ENCODE assay signal across 7 mouse cellular contexts in genomic region chr3:32067004-32067935, GRCm38 (mm10).
A peak's percentile ranks its signal among the peaks of the same experiment; 100 is the strongest.
DNase-seq lines count a peak whose midpoint lies in the region; ATAC-seq and TF ChIP-seq lines count a peak whose summit lies in the region.

No protein-coding gene starts in this region.

- H3K4me1 ChIP-seq in CH12.LX (ENCODE audit: control insufficient read depth in 1 of 2, insufficient read depth in 2 of 2) = peaks cover 4 to 35% of the 10 kb centered on the region in 2 experiments
- peaks cover 6% of the 10 kb centered on the region; the same call in 1 of the 2 replicates for H3K4me1 ChIP-seq in forebrain, embryonic 14.5 days (ENCODE audit: control insufficient read depth, insufficient read depth, low read length)
- H3K4me1 ChIP-seq in liver, embryonic 16.5 days (ENCODE audit: control insufficient read depth, low read depth, low read length) = no peaks in the 10 kb centered on the region

- H3K27me3 ChIP-seq in CH12.LX (replicated peaks) = no peaks in the 10 kb centered on the region
- H3K27me3 ChIP-seq in forebrain, embryonic 14.5 days (replicated peaks; ENCODE audit: control insufficient read depth, insufficient read depth, low read length) = no peaks in the 10 kb centered on the region
- no peaks in the 10 kb centered on the region for H3K27me3 ChIP-seq in liver, embryonic 16.5 days (ENCODE audit: control insufficient read depth, insufficient read depth, low read depth, low read length)

- peak; percentile 79 for ATAC-seq in forebrain, embryonic 14.5 days
- peak; percentile 61; the same call in 1 of the 2 replicates for ATAC-seq in liver, embryonic 16.5 days (ENCODE audit: low read depth)
- ATAC-seq in megakaryocyte progenitor cell, adult 5-6 weeks (replicated peaks; ENCODE audit: poor library complexity) = no peak

- H3K9ac ChIP-seq in CH12.LX (ENCODE audit: insufficient read depth, low read depth) = no peak overlapping the region
- H3K9ac ChIP-seq in forebrain, embryonic 14.5 days (ENCODE audit: low read length) = no peak overlapping the region
- H3K9ac ChIP-seq in liver, embryonic 16.5 days (ENCODE audit: low read depth, low read length) = no peak overlapping the region

- 28% methylated on average over 9 of the region's 9 CpGs for WGBS in forebrain, embryonic 14.5 days
- 52% methylated on average over 9 of the region's 9 CpGs for WGBS in liver, embryonic 16.5 days (ENCODE audit: insufficient replicate concordance)

- H3K9me3 ChIP-seq in CH12.LX (replicated peaks; ENCODE audit: low read length) = no peaks in the 10 kb centered on the region
- no peaks in the 10 kb centered on the region for H3K9me3 ChIP-seq in forebrain, embryonic 14.5 days (replicated peaks; ENCODE audit: control insufficient read depth, low read length)
- no peaks in the 10 kb centered on the region for H3K9me3 ChIP-seq in liver, embryonic 16.5 days (replicated peaks; ENCODE audit: control insufficient read depth, low read length)

- peak; percentile 34 for DNase-seq in CH12.LX (ENCODE audit: extremely low read depth)
- peak; percentile 52 for DNase-seq in ES-CJ7 (ENCODE audit: low read depth, low spot score)
- DNase-seq in forebrain, embryonic 14.5 days (ENCODE audit: low spot score) = peak; percentile 74
- DNase-seq in frontal cortex, postnatal 36 days (ENCODE audit: low spot score in 2 of 2) = no peak
- DNase-seq in cerebellum, postnatal 14 days = no peak

- dilution Hi-C loops in CH12.LX (cut with MboI; ENCODE audit: extremely low pct_ligation_motif_present, extremely low pct_unique_long_range_greater_than_20kb, low sequenced_read_pairs) = no loop called here

- H3K4me3 ChIP-seq in CH12.LX (replicated peaks in 1 of 3; ENCODE audit: low read depth in 2 of 3, low read length in 2 of 3, poor library complexity in 1 of 3) = no peak overlapping the region
- no peak overlapping the region for H3K4me3 ChIP-seq in forebrain, embryonic 14.5 days (ENCODE audit: low read depth, low read length)
- H3K4me3 ChIP-seq in liver, embryonic 16.5 days (ENCODE audit: low read depth, low read length) = no peak overlapping the region

- TF ChIP-seq CTCF in CH12.LX (conservative IDR thresholded peaks at IDR 0.05 in 1 of 2, IDR thresholded peaks at IDR 0.05 in 1 of 2; ENCODE audit: low read depth in 2 of 2, low read length in 2 of 2) = no peak

- TF ChIP-seq POLR2A in CH12.LX (IDR thresholded peaks at IDR 0.05; ENCODE audit: low read depth, low read length) = no peak

- no peak for TF ChIP-seq RAD21 in CH12.LX (IDR thresholded peaks at IDR 0.05; ENCODE audit: low read depth, low read length)

- no peaks in the 10 kb centered on the region for H3K79me2 ChIP-seq in CH12.LX (replicated peaks; ENCODE audit: control insufficient read depth, extremely low read depth, insufficient read depth, poor library complexity, severe bottlenecking)

- no peaks in the 10 kb centered on the region for H3K36me3 ChIP-seq in CH12.LX (replicated peaks in 1 of 2; ENCODE audit: control insufficient read depth in 1 of 2, insufficient read depth in 1 of 2, low read length in 1 of 2)
- H3K36me3 ChIP-seq in forebrain, embryonic 14.5 days (ENCODE audit: control insufficient read depth, insufficient read depth, low read length) = no peaks in the 10 kb centered on the region
- no peaks in the 10 kb centered on the region for H3K36me3 ChIP-seq in liver, embryonic 16.5 days (ENCODE audit: control insufficient read depth, insufficient read depth)

- H3K4me2 ChIP-seq in CH12.LX (ENCODE audit: insufficient read depth, low read depth, poor library complexity, severe bottlenecking) = peak overlapping the region; percentile 24; the same call in 1 of the 2 replicates
- H3K4me2 ChIP-seq in forebrain, embryonic 14.5 days (ENCODE audit: low read length) = no peak overlapping the region
- no peak overlapping the region for H3K4me2 ChIP-seq in liver, embryonic 16.5 days (ENCODE audit: low read depth, low read length)

- H3K27ac ChIP-seq in CH12.LX (ENCODE audit: insufficient read depth, low read depth) = no peak overlapping the region
- peak overlapping the region; percentile 49 for H3K27ac ChIP-seq in forebrain, embryonic 14.5 days (ENCODE audit: low read depth, low read length)
- no peak overlapping the region for H3K27ac ChIP-seq in liver, embryonic 16.5 days (ENCODE audit: low read length)

- TF ChIP-seq EP300 in CH12.LX (IDR thresholded peaks at IDR 0.05; ENCODE audit: low read length) = no peak

- in situ Hi-C loops in CH12.LX (cut with MboI; ENCODE audit: low pct_ligation_motif_present, low pct_unique_long_range_greater_than_20kb, low sequenced_read_pairs) = no loop called here

TF ChIP-seq in CH12.LX, 34 proteins besides CTCF, POLR2A, EP300 and RAD21:
- TF ChIP-seq ETS1 (conservative IDR thresholded peaks at IDR 0.05; ENCODE audit: low read depth, low read length) (no peak), CHD2 (IDR thresholded peaks at IDR 0.05; ENCODE audit: low read length) (no peak), RCOR1 (conservative IDR thresholded peaks at IDR 0.05; ENCODE audit: low read depth, low read length) (no peak), E2F4 (IDR thresholded peaks at IDR 0.05; ENCODE audit: insufficient replicate concordance, low read depth, low read length) (no peak), KAT2A (IDR thresholded peaks at IDR 0.05; ENCODE audit: insufficient replicate concordance, low read length) (no peak), MYC (IDR thresholded peaks at IDR 0.05; ENCODE audit: low read depth, low read length) (no peak), USF2 (conservative IDR thresholded peaks at IDR 0.05; ENCODE audit: low read depth, low read length) (no peak), ZC3H11A (IDR thresholded peaks at IDR 0.05; ENCODE audit: low read depth, low read length) (no peak), HCFC1 (IDR thresholded peaks at IDR 0.05; ENCODE audit: low read depth, low read length) (no peak), PAX5 (IDR thresholded peaks at IDR 0.05; ENCODE audit: low read length) (no peak), NRF1 (IDR thresholded peaks at IDR 0.05; ENCODE audit: low read depth, low read length) (no peak), ZMIZ1 (IDR thresholded peaks at IDR 0.05; ENCODE audit: low read depth, low read length) (no peak), USF1 (IDR thresholded peaks at IDR 0.05; ENCODE audit: low read depth, low read length) (no peak), MXI1 (IDR thresholded peaks at IDR 0.05; ENCODE audit: low read depth, low read length) (no peak), ZKSCAN1 (IDR thresholded peaks at IDR 0.05; ENCODE audit: borderline replicate concordance, low read depth, low read length) (no peak), MAFK (IDR thresholded peaks at IDR 0.05; ENCODE audit: insufficient replicate concordance, low read length) (no peak), POLR2AphosphoS2 (IDR thresholded peaks at IDR 0.05; ENCODE audit: low read depth, low read length) (no peak)
TF ChIP-seq in CH12.LX: peak in this region for 0.

Comparison
In these comparisons a context has a peak if more than half of its experiments do, and no peak if none do; other contexts are left out.
1. DNase-seq: peak in CH12.LX (single experiment), ES-CJ7 (single experiment) and forebrain, embryonic 14.5 days (single experiment); none in frontal cortex, postnatal 36 days (0 of 2) and cerebellum, postnatal 14 days (0 of 2).